Mouse (Mus musculus) bone marrow, adult 2 months (tissue): ENCODE results near the gene Dennd2a.

Experiments used
- CTCF ChIP-seq: fragments of 200-500 bp; IDR thresholded peaks from 2 replicates; pipeline ENCODE4 v1.5.1; 2011; ENCODE audit warnings: low read length, control low read depth; ENCODE audit not compliant: control insufficient read depth, insufficient read depth
- POLR2A ChIP-seq: fragments of 200-500 bp; IDR thresholded peaks from 2 replicates; pipeline ENCODE4 v1.6.1; 2011; ENCODE audit warnings: low read depth, mild to moderate bottlenecking, control low read depth, low read length, borderline replicate concordance; ENCODE audit not compliant: control insufficient read depth

- TF ChIP-seq CTCF (no peak), POLR2A (no peak)
Measured at GRCm38 (mm10) chr6:39539679-39540155, 17.9 kb downstream of the Dennd2a start.
